Mouse (Mus musculus): Measurements from ENCODE around the gene Sfi1. TPM values are rescaled to one million over a fixed set of nuclear protein-coding genes. Genes with fewer than 3 reads are reported as not detected.
"Not testable (repeated sequence)": the region's sequence is repeated elsewhere in the genome, so short reads cannot be mapped to it uniquely, and the experiment has no call there.

Gene Sfi1
- polyA plus RNA-seq, 1 experiment = 25.1 TPM

- DNase-seq = no peak
- Histone ChIP-seq H3K4me3 (replicated peaks; ENCODE audit: extremely low read depth, low read depth, low read length) (no peak overlapping the region), H3K4me1 (ENCODE audit: control insufficient read depth, insufficient read depth, low read length) (peaks cover 3% of the 10 kb centered on the region)
- TF ChIP-seq POLR2A (IDR thresholded peaks at IDR 0.05; ENCODE audit: borderline replicate concordance, extremely low read depth, low read depth, low read length) (no peak), CTCF (IDR thresholded peaks at IDR 0.05; ENCODE audit: insufficient read depth, low read length) (no peak)
- WGBS = 74% methylated on average over 2 of the region's 2 CpGs
These were observed 10.5 kb upstream of the Sfi1 start for GRCm38 (mm10) chr11:3203771-3204170.

- peaks cover 3% of the 10 kb centered on the region for H3K4me1 ChIP-seq (ENCODE audit: control insufficient read depth, insufficient read depth, low read length)
- TF ChIP-seq POLR2A (IDR thresholded peaks at IDR 0.05; ENCODE audit: borderline replicate concordance, extremely low read depth, low read depth, low read length) (no peak), CTCF (IDR thresholded peaks at IDR 0.05; ENCODE audit: insufficient read depth, low read length) (no peak)
- WGBS = 8% methylated on average over 55 of the region's 57 CpGs
- H3K4me3 ChIP-seq (replicated peaks; ENCODE audit: extremely low read depth, low read depth, low read length) = peak overlapping the region; percentile 67
- peak; percentile 64 for DNase-seq
These were observed 9.6 kb upstream of the Sfi1 start for GRCm38 (mm10) chr11:3202781-3203441.

GRCm38 (mm10) chr11:3202231-3202701 lies 9.0 kb upstream of the Sfi1 start, which contains the start of gene Eif4enif1:
TSS of gene Eif4enif1 (plus strand) at chr11:3202392.
- DNase-seq = peak; percentile 95
- under 1% methylated on average over 49 of the region's 57 CpGs for WGBS
- H3K4me3 ChIP-seq (replicated peaks; ENCODE audit: extremely low read depth, low read depth, low read length) = peak within 1 kb of the TSS; percentile 79
- peaks cover 3% of the 10 kb centered on the region for H3K4me1 ChIP-seq (ENCODE audit: control insufficient read depth, insufficient read depth, low read length)
- TF ChIP-seq POLR2A (IDR thresholded peaks at IDR 0.05; ENCODE audit: borderline replicate concordance, extremely low read depth, low read depth, low read length) = no peak
- no peak for TF ChIP-seq CTCF (IDR thresholded peaks at IDR 0.05; ENCODE audit: insufficient read depth, low read length)

- peak; percentile 10 for DNase-seq
- peak overlapping the region; percentile 79 for H3K4me3 ChIP-seq (replicated peaks; ENCODE audit: extremely low read depth, low read depth, low read length)
- TF ChIP-seq POLR2A (IDR thresholded peaks at IDR 0.05; ENCODE audit: borderline replicate concordance, extremely low read depth, low read depth, low read length) (no peak), CTCF (IDR thresholded peaks at IDR 0.05; ENCODE audit: insufficient read depth, low read length) (no peak)
- 3% methylated on average over 16 of the region's 16 CpGs for WGBS
- peaks cover 3% of the 10 kb centered on the region for H3K4me1 ChIP-seq (ENCODE audit: control insufficient read depth, insufficient read depth, low read length)
These were observed 8.3 kb upstream of the Sfi1 start for GRCm38 (mm10) chr11:3201326-3202230.

- not testable (repeated sequence) for H3K4me3 ChIP-seq (replicated peaks; ENCODE audit: extremely low read depth, low read depth, low read length); H3K4me1 ChIP-seq (ENCODE audit: control insufficient read depth, insufficient read depth, low read length); DNase-seq
- 94% methylated on average over 5 of the region's 7 CpGs for WGBS
These were observed 7.4 kb upstream of the Sfi1 start for GRCm38 (mm10) chr11:3200636-3201035.

- WGBS = 89% methylated on average over 1 of the region's 1 CpGs
These were observed 10.6 kb downstream of the Sfi1 start for GRCm38 (mm10) chr11:3182707-3183106.

GRCm38 (mm10) chr11:3181971-3182370 lies 11.3 kb downstream of the Sfi1 start:
- H3K4me1 ChIP-seq (ENCODE audit: control insufficient read depth, insufficient read depth, low read length); H3K4me3 ChIP-seq (replicated peaks; ENCODE audit: extremely low read depth, low read depth, low read length); DNase-seq: not testable (repeated sequence)
- WGBS = 59% methylated on average over 1 of the region's 1 CpGs

More at GRCm38 (mm10) chr11:3182707-3183106, 10.6 kb downstream of the Sfi1 start:
- not testable (repeated sequence) for H3K4me1 ChIP-seq (ENCODE audit: control insufficient read depth, insufficient read depth, low read length); H3K4me3 ChIP-seq (replicated peaks; ENCODE audit: extremely low read depth, low read depth, low read length); DNase-seq

- WGBS = 40% methylated on average over 4 of the region's 4 CpGs
- DNase-seq = peak; percentile 72
- H3K4me1 ChIP-seq (ENCODE audit: control insufficient read depth, insufficient read depth, low read length); H3K4me3 ChIP-seq (replicated peaks; ENCODE audit: extremely low read depth, low read depth, low read length): not testable (repeated sequence)
These were observed 12.0 kb downstream of the Sfi1 start for GRCm38 (mm10) chr11:3181250-3181649.

- H3K4me1 ChIP-seq (ENCODE audit: control insufficient read depth, insufficient read depth, low read length); H3K4me3 ChIP-seq (replicated peaks; ENCODE audit: extremely low read depth, low read depth, low read length); DNase-seq: not testable (repeated sequence)
- WGBS = 72% methylated on average over 6 of the region's 6 CpGs
These were observed 12.6 kb downstream of the Sfi1 start for GRCm38 (mm10) chr11:3180510-3181160.

GRCm38 (mm10) chr11:3179726-3180092 lies 13.6 kb downstream of the Sfi1 start:
- 82% methylated on average over 7 of the region's 7 CpGs for WGBS
- H3K4me3 ChIP-seq (replicated peaks; ENCODE audit: extremely low read depth, low read depth, low read length); H3K4me1 ChIP-seq (ENCODE audit: control insufficient read depth, insufficient read depth, low read length): not testable (repeated sequence)
- peak; percentile 40 for DNase-seq

- not testable (repeated sequence) for H3K4me3 ChIP-seq (replicated peaks; ENCODE audit: extremely low read depth, low read depth, low read length); DNase-seq; H3K4me1 ChIP-seq (ENCODE audit: control insufficient read depth, insufficient read depth, low read length)
- 82% methylated on average over 6 of the region's 6 CpGs for WGBS
These were observed 14.1 kb downstream of the Sfi1 start for GRCm38 (mm10) chr11:3178968-3179725.

- DNase-seq = peak; percentile 69
These were observed 19.6 kb downstream of the Sfi1 start for GRCm38 (mm10) chr11:3173425-3174318.

GRCm38 (mm10) chr11:3172526-3172925 lies 20.7 kb downstream of the Sfi1 start:
- H3K4me3 ChIP-seq (replicated peaks; ENCODE audit: extremely low read depth, low read depth, low read length); DNase-seq; H3K4me1 ChIP-seq (ENCODE audit: control insufficient read depth, insufficient read depth, low read length): not testable (repeated sequence)
- WGBS = 43% methylated on average over 4 of the region's 6 CpGs

More at GRCm38 (mm10) chr11:3173425-3174318, 19.6 kb downstream of the Sfi1 start:
- 75% methylated on average over 11 of the region's 11 CpGs for WGBS
- H3K4me1 ChIP-seq (ENCODE audit: control insufficient read depth, insufficient read depth, low read length); H3K4me3 ChIP-seq (replicated peaks; ENCODE audit: extremely low read depth, low read depth, low read length): not testable (repeated sequence)

Data from lung, adult 2 months (tissue).